Mouse (Mus musculus): Measurements from ENCODE around the gene Zmiz2. TPM values are rescaled to one million over a fixed set of nuclear protein-coding genes. Genes with fewer than 3 reads are reported as not detected.
"Not testable (repeated sequence)": the region's sequence is repeated elsewhere in the genome, so short reads cannot be mapped to it uniquely, and the experiment has no call there.

Gene Zmiz2
- polyA plus RNA-seq, 2 experiments, result 3.9 to 7.3 TPM

DNA sequence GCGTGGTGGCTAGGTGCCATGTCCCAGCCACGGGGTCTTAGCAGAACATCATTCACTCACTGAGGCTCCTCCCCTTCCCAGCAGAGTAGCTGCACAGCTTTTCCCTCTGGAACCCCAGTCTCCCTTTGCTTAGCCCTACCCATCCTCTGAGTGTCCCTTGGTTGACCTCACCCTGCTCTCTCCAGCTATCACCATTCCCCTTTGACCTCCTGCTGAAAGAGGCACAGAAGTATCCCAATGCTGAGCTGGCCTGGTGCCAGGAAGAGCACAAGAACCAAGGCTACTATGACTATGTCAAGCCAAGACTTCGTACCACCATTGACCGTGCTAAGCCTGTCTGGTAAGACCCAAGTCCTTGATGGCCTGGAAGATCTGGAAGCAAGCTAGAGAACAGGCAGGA is 33.8 kb upstream of the Zmiz2 start:
- TF ChIP-seq CTCF (IDR thresholded peaks at IDR 0.05; ENCODE audit: low read depth) (no peak), EP300 (IDR thresholded peaks at IDR 0.05; ENCODE audit: low read depth) (no peak)

DNA sequence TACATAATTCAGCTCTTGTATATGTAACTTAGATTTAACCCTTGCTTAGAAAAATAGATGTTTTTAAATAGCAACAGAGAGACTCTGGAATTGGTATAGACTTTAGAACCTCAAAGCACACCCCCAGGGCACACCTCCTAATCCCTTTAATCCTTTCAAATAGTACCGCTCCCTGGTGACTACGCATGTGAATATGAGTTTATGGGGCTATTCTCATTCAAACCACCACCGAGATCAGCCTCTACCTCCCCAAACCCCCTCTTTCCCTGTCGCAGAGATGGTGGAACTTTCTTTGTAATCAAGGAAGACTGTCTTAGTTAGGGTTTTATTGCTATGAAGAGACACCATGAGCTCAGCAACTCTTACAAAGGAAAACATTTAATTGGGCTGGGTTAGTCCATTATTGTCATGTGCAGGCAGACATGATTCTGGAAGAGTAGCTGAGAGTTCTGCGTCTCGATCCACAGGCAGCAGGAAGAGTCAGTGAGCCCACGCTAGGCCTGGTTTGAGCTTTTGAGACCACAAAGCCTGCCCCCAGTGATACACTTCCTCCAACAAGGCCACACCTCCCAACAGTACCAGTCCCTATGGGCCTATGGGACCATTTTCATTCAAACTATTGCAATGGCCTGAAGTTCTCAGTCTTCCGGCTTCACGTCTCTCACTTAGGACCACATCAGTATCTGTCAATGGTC is 24.1 kb upstream of the Zmiz2 start:
- 82% methylated on average over 9 of the region's 9 CpGs for WGBS (ENCODE audit: insufficient replicate concordance)

More for the DNA sequence above, 33.8 kb upstream of the Zmiz2 start:
- Histone ChIP-seq H3K9ac (replicated peaks) (no peak overlapping the region), H3K9me3 (ENCODE audit: control insufficient read depth, low read length) (no peaks in the 10 kb centered on the region), H3K27ac (no peak overlapping the region), H3K4me3 (ENCODE audit: insufficient read depth in 1 of 2, low read depth in 2 of 2, low read length in 2 of 2) (no peak overlapping the region), H3K36me3 (replicated peaks; ENCODE audit: control insufficient read depth, insufficient read depth, low read depth) (peaks cover 70% of the 10 kb centered on the region), H3K4me1 (replicated peaks; ENCODE audit: control insufficient read depth in 2 of 2, insufficient read depth in 2 of 2, low read length in 1 of 2) (no peaks in the 10 kb centered on the region), H3K4me2 (ENCODE audit: low read depth) (no peak overlapping the region), H3K27me3 (ENCODE audit: control insufficient read depth, insufficient read depth, low read length) (no peaks in the 10 kb centered on the region)
- 88% methylated on average over 4 of the region's 4 CpGs for WGBS (ENCODE audit: insufficient replicate concordance)
- DNase-seq (ENCODE audit: low read depth in 3 of 3, low spot score in 3 of 3) (no peak), ATAC-seq (ENCODE audit: insufficient read depth) (no peak)

DNA sequence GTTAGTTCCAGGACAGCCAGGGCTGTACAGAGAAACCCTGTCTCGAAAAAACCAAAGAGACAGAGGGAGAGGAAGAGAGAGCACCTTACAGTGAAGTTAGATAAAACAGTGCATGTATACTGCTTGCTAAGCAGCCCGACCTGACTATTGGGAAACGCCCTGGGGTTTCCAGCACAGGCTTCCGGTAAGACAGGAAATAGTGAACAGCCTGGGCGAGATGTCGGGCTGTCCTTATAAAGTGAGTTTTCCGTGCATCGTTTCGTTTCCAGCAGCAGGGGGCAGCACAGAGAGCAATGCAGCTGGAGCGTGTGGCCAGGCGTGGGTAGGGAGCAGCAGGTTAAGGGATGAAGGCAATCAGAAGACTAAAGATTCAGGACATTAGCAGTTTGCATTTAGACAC is 23.0 kb upstream of the Zmiz2 start:
- Histone ChIP-seq H3K27me3 (ENCODE audit: control insufficient read depth, insufficient read depth, low read length) (no peaks in the 10 kb centered on the region), H3K4me2 (ENCODE audit: low read depth) (peak overlapping the region; percentile 36), H3K4me3 (ENCODE audit: insufficient read depth in 1 of 2, low read depth in 2 of 2, low read length in 2 of 2) (no peak overlapping the region), H3K4me1 (replicated peaks; ENCODE audit: control insufficient read depth in 2 of 2, insufficient read depth in 2 of 2, low read length in 1 of 2) (peaks cover 6% of the 10 kb centered on the region in 2 experiments; a peak in 3 of 4 replicates), H3K27ac (no peak overlapping the region), H3K9me3 (ENCODE audit: control insufficient read depth, low read length) (no peaks in the 10 kb centered on the region), H3K36me3 (replicated peaks; ENCODE audit: control insufficient read depth, insufficient read depth, low read depth) (no peaks in the 10 kb centered on the region), H3K9ac (replicated peaks) (no peak overlapping the region; the same call in 1 of the 2 replicates)
- TF ChIP-seq CTCF (IDR thresholded peaks at IDR 0.05; ENCODE audit: low read depth) (peak; percentile 93), EP300 (IDR thresholded peaks at IDR 0.05; ENCODE audit: low read depth) (no peak)
- ATAC-seq (ENCODE audit: insufficient read depth) (peak; percentile 92), DNase-seq (ENCODE audit: low read depth in 3 of 3, low spot score in 3 of 3) (peak; percentile 65 to 73 (median 65))
- 4% methylated on average over 11 of the region's 11 CpGs for WGBS (ENCODE audit: insufficient replicate concordance)

More for the DNA sequence above, 24.1 kb upstream of the Zmiz2 start:
- DNase-seq (ENCODE audit: low read depth in 3 of 3, low spot score in 3 of 3), result no peak
- Histone ChIP-seq H3K4me1 (replicated peaks; ENCODE audit: control insufficient read depth in 2 of 2, insufficient read depth in 2 of 2, low read length in 1 of 2) (peaks cover 6% of the 10 kb centered on the region in 2 experiments; a peak in 3 of 4 replicates), H3K4me3 (ENCODE audit: insufficient read depth in 1 of 2, low read depth in 2 of 2, low read length in 2 of 2) (no peak overlapping the region), H3K27me3 (ENCODE audit: control insufficient read depth, insufficient read depth, low read length) (no peaks in the 10 kb centered on the region), H3K9ac (replicated peaks) (no peak overlapping the region), H3K36me3 (replicated peaks; ENCODE audit: control insufficient read depth, insufficient read depth, low read depth) (no peaks in the 10 kb centered on the region), H3K4me2 (ENCODE audit: low read depth) (no peak overlapping the region), H3K9me3 (ENCODE audit: control insufficient read depth, low read length) (no peaks in the 10 kb centered on the region), H3K27ac (no peak overlapping the region)
- TF ChIP-seq EP300 (IDR thresholded peaks at IDR 0.05; ENCODE audit: low read depth) (no peak), CTCF (IDR thresholded peaks at IDR 0.05; ENCODE audit: low read depth) (no peak)
- ATAC-seq (ENCODE audit: insufficient read depth), result no peak

DNA sequence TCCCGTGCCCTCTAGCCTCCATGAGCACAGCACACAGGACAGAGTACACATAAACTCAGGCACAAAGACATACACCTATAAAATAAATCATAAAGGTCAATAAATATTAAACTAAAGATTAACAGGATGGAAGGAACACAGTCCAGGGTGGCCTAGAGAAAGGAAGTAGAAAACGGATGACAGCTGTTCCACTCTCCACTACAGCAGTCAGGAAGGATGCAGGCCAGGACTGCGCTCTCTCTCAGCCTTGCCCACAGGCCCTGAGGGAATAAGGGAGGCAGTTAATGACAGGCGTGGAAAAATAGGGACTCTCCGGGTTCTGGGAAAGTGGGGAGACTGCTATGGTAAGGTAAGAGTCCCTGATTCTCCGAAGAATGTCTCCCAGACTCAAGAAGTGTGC is 22.4 kb upstream of the Zmiz2 start:
- Histone ChIP-seq H3K27me3 (ENCODE audit: control insufficient read depth, insufficient read depth, low read length) (no peaks in the 10 kb centered on the region), H3K27ac (no peak overlapping the region), H3K9me3 (ENCODE audit: control insufficient read depth, low read length) (no peaks in the 10 kb centered on the region), H3K9ac (replicated peaks) (no peak overlapping the region), H3K36me3 (replicated peaks; ENCODE audit: control insufficient read depth, insufficient read depth, low read depth) (no peaks in the 10 kb centered on the region), H3K4me1 (replicated peaks; ENCODE audit: control insufficient read depth in 2 of 2, insufficient read depth in 2 of 2, low read length in 1 of 2) (peaks cover 6% of the 10 kb centered on the region in 2 experiments; a peak in 3 of 4 replicates), H3K4me2 (ENCODE audit: low read depth) (no peak overlapping the region), H3K4me3 (ENCODE audit: insufficient read depth in 1 of 2, low read depth in 2 of 2, low read length in 2 of 2) (no peak overlapping the region)
- ATAC-seq (ENCODE audit: insufficient read depth), result no peak
- TF ChIP-seq CTCF (IDR thresholded peaks at IDR 0.05; ENCODE audit: low read depth), result no peak
- no peak for TF ChIP-seq EP300 (IDR thresholded peaks at IDR 0.05; ENCODE audit: low read depth)
- DNase-seq (ENCODE audit: low read depth in 3 of 3, low spot score in 3 of 3), result no peak
- WGBS (ENCODE audit: insufficient replicate concordance), result 69% methylated on average over 6 of the region's 6 CpGs

DNA sequence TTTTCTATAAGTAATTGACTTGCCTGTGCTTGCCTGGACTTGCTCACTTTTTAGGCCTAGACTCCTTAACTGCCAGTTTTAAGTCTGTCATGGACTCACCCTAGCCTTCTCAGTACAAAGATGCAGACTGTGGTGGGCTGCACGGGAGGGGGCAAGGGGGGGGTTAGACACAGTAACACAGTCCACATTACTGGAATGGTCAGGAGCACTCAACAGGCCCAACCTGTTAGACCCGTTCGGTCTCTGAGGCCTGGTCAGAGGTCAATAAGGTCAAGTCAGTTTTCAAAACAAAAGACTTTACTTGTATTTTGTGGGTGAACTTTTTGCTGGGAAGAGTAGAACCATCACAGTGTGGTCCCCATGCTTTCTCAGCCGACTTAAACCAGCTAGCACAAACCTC is 21.7 kb upstream of the Zmiz2 start:
- Histone ChIP-seq H3K9me3 (ENCODE audit: control insufficient read depth, low read length) (no peaks in the 10 kb centered on the region), H3K4me2 (ENCODE audit: low read depth) (no peak overlapping the region), H3K4me3 (ENCODE audit: insufficient read depth in 1 of 2, low read depth in 2 of 2, low read length in 2 of 2) (no peak overlapping the region), H3K4me1 (replicated peaks; ENCODE audit: control insufficient read depth in 2 of 2, insufficient read depth in 2 of 2, low read length in 1 of 2) (peaks cover 6% of the 10 kb centered on the region in 2 experiments; a peak in 3 of 4 replicates), H3K27ac (no peak overlapping the region), H3K9ac (replicated peaks) (no peak overlapping the region), H3K36me3 (replicated peaks; ENCODE audit: control insufficient read depth, insufficient read depth, low read depth) (no peaks in the 10 kb centered on the region), H3K27me3 (ENCODE audit: control insufficient read depth, insufficient read depth, low read length) (no peaks in the 10 kb centered on the region)
- DNase-seq (ENCODE audit: low read depth in 3 of 3, low spot score in 3 of 3) (no peak), ATAC-seq (ENCODE audit: insufficient read depth) (no peak)
- WGBS (ENCODE audit: insufficient replicate concordance), result 56% methylated on average over 4 of the region's 4 CpGs
- TF ChIP-seq CTCF (IDR thresholded peaks at IDR 0.05; ENCODE audit: low read depth), result no peak
- TF ChIP-seq EP300 (IDR thresholded peaks at IDR 0.05; ENCODE audit: low read depth), result no peak

DNA sequence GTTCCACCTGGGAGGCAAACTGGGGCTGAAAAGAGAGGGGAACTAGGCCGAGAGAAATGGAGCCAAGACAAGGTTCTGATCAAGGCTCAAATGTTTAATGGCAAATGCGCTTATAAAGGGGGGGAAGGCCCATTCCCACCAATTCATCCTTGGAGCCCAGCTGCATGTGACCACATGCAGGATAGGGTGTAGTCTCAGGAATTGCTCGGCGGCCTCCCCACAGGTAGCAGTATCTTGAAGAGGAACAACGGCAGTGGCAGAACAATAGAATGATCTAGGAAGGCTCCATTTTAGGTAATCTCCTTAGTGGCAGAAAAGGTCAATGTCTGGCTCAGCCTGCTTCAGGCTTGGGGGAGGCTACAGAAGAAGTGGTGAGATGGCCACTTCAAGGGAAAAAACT is 20.9 kb upstream of the Zmiz2 start:
- not testable (repeated sequence) for H3K4me3 ChIP-seq (ENCODE audit: insufficient read depth in 1 of 2, low read depth in 2 of 2, low read length in 2 of 2); H3K4me1 ChIP-seq (replicated peaks; ENCODE audit: control insufficient read depth in 2 of 2, insufficient read depth in 2 of 2, low read length in 1 of 2); ATAC-seq (ENCODE audit: insufficient read depth); H3K27me3 ChIP-seq (ENCODE audit: control insufficient read depth, insufficient read depth, low read length); H3K9me3 ChIP-seq (ENCODE audit: control insufficient read depth, low read length); DNase-seq (ENCODE audit: low read depth in 3 of 3, low spot score in 3 of 3); H3K4me2 ChIP-seq (ENCODE audit: low read depth); H3K9ac ChIP-seq (replicated peaks); H3K27ac ChIP-seq; H3K36me3 ChIP-seq (replicated peaks; ENCODE audit: control insufficient read depth, insufficient read depth, low read depth)
- WGBS (ENCODE audit: insufficient replicate concordance), result 73% methylated on average over 5 of the region's 5 CpGs
